Mouse (Mus musculus): ENCODE measurements around the gene Ciao1. TPM values are rescaled to one million over a fixed set of nuclear protein-coding genes. Genes with fewer than 3 reads are reported as not detected.
"Not testable (repeated sequence)": the region's sequence is repeated elsewhere in the genome, so short reads cannot be mapped to it uniquely, and the experiment has no call there.

Gene Ciao1
- polyA plus RNA-seq (2015; fragmentation: Nextera tagmentation; extraction: Ambion mirVana) = 66.8 and 70.8 TPM in 2 replicates

DNA sequence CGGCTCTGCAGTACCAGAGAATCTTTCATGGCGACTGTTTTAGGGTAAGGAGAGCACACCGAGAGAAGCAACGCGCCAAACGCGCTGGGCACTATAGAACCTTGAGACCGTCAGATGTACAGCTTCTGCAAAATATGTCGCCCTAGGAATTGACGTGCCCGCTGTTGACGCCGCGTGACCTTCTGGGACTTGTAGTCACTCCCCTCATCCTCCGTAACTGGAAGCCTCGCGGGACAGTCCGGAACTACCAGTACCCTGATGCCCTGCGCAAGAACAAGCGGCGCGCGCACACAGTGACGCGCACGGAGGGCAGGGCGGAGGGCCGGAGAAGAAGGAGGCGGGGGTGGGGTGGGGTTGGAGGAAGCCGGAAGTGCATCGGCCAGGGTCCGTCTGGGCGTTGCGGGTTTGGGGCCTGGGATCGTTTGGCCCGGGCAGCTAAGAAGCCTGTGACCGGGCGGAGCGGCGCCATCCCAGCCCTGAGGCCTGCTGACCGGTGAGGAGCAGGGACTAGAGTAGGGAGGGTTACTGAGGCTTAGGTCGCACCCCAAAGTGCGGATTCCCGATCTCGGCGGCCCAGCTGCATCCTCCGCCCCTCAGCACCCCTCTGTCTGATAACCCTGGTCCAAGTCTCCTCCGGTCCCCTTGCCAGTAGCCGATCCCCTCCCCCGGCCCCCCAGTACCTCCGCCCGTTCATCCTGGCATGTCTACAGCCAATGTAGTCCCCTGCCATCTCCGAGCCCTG, at the start of gene Ciao1, which contains the start of gene Tmem127:
TSS of gene Ciao1 (minus strand) at position 225 of the 742 bp plus-strand sequence.
TSS of gene Tmem127 (plus strand) at position 317 of the 742 bp plus-strand sequence.
- Histone ChIP-seq H3K4me2 (peak within 1 kb of the TSS; percentile 95), H3K9me3 (replicated peaks) (no peaks in the 10 kb centered on the region), H3K27me3 (no peaks in the 10 kb centered on the region), H3K36me3 (peaks cover 42% of the 10 kb centered on the region), H3K4me3 (replicated peaks) (peak within 1 kb of the TSS; percentile 94), H3K4me1 (peaks cover 43% of the 10 kb centered on the region), H3K27ac (peak within 1 kb of the TSS; percentile 69), H3K9ac (peak within 1 kb of the TSS; percentile 88)
- ATAC-seq (replicated peaks; ENCODE audit: low FRiP score) = peak; percentile 98
- under 1% methylated on average over 53 of the region's 53 CpGs for WGBS

DNA sequence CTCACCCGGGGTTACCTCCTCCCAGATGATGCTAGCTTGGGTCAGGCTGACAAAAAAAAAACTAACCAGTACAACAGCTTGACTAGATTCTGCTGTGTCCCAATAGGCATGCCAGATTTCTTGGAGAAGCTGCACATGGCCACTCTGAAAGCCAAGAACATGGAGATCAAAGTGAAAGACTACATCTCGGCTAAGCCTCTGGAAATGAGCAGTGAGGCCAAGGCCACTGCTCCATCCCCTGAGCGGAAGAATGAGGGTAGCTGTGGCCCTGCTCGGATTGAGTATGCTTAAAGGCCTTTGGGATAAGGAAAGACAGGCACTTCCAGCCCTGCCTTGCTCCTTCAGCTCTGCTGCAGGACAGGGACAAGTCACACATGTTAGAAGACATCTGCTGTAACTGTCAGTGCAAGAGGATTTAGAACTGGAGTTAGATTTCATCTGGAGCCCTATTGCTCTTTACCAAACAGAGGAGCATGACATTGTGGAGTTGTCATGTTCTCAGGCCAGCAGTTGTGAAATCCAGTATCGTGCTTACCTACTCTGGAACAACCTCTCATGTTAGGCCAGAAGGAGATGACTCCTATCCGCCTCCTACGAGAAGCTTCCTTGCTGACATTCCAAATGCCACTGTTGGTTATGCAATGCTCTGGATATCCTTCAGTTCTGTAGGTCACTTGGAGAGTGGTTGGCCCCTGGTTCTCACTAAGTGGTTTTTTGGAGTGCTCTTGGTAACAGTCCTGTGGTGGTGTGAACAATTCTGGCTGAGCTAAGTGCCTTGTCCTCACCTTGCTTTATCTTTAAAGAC, 49.6 kb upstream of the Ciao1 start:
- Histone ChIP-seq H3K27me3 (no peaks in the 10 kb centered on the region), H3K27ac (no peak overlapping the region), H3K9ac (no peak overlapping the region), H3K4me3 (replicated peaks) (no peak overlapping the region), H3K9me3 (replicated peaks) (no peaks in the 10 kb centered on the region), H3K4me2 (no peak overlapping the region), H3K36me3 (peaks cover 89% of the 10 kb centered on the region), H3K4me1 (no peaks in the 10 kb centered on the region)
- WGBS = 86% methylated on average over 7 of the region's 7 CpGs
- no peak for ATAC-seq (replicated peaks; ENCODE audit: low FRiP score)

GRCm38 (mm10) chr2:127292250-127292649, 44.6 kb upstream of the Ciao1 start:
- H3K36me3 ChIP-seq = peaks cover 78% of the 10 kb centered on the region
- no peak overlapping the region for H3K4me2 ChIP-seq
- H3K4me3 ChIP-seq (replicated peaks) = no peak overlapping the region
- H3K27ac ChIP-seq = peak overlapping the region; percentile 72
- peak; percentile 76 for ATAC-seq (replicated peaks; ENCODE audit: low FRiP score)
- no peaks in the 10 kb centered on the region for H3K9me3 ChIP-seq (replicated peaks)
- 0 out of 2 replicates have a peak, but pooled peaks cover 2% of the 10 kb centered on the region for H3K4me1 ChIP-seq
- H3K9ac ChIP-seq = no peak overlapping the region
- H3K27me3 ChIP-seq = no peaks in the 10 kb centered on the region
- 46% methylated on average over 4 of the region's 4 CpGs for WGBS

- ATAC-seq (replicated peaks; ENCODE audit: low FRiP score) = no peak
- no peak overlapping the region for H3K27ac ChIP-seq
- no peak overlapping the region for H3K4me3 ChIP-seq (replicated peaks)
- no peaks in the 10 kb centered on the region for H3K27me3 ChIP-seq
- no peak overlapping the region for H3K9ac ChIP-seq
- H3K4me1 ChIP-seq = peaks cover 5% of the 10 kb centered on the region; the same call in 1 of the 2 replicates
- H3K36me3 ChIP-seq = 0 out of 2 replicates have a peak, but pooled peaks cover 4% of the 10 kb centered on the region
- H3K9me3 ChIP-seq (replicated peaks) = no peaks in the 10 kb centered on the region
- H3K4me2 ChIP-seq = no peak overlapping the region
Measured at GRCm38 (mm10) chr2:127278162-127278561, 30.5 kb upstream of the Ciao1 start.

DNA sequence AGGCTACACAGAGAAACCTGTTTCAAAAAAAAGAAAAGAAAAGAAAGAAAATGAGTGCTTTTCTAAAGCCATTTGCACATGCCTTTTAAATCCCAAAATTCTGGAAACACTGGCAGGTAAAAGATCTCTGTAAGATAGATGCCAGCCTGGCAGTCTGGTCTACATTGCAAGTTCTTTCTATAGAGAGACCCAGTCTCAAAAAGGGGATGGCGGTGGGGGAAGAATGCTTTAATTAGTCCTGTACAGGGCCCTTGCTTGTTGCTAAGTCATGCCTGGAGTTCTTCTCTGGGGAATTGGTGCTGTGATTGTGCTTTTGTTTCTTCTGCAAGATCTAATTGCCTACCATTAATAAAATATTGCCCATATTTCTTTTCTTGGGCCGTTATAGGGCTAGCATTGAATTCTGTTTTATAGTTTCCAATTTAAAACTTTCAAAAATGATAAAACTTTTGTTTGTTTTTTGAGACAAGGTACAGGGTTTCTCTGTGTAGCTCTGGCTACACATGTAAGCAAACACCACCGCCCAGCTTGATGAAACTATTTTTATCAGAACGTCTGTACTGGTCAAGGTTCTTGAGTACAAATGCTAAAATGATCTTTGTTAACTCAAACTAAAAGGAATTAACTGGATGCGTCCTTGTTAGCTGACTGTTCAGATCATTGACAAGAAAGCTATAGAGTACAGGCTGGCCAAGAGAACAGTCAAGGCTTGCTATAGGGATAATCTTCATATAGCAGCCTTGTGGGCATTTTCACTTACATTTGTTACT, 28.1 kb upstream of the Ciao1 start:
- H3K4me1 ChIP-seq = peaks cover 9% of the 10 kb centered on the region
- H3K4me3 ChIP-seq (replicated peaks) = no peak overlapping the region
- H3K4me2 ChIP-seq = no peak overlapping the region
- H3K27ac ChIP-seq = no peak overlapping the region
- no peak overlapping the region for H3K9ac ChIP-seq
- no peaks in the 10 kb centered on the region for H3K36me3 ChIP-seq
- H3K9me3 ChIP-seq (replicated peaks) = no peaks in the 10 kb centered on the region
- H3K27me3 ChIP-seq = no peaks in the 10 kb centered on the region
- WGBS = 81% methylated on average over 5 of the region's 5 CpGs
- ATAC-seq (replicated peaks; ENCODE audit: low FRiP score) = no peak

DNA sequence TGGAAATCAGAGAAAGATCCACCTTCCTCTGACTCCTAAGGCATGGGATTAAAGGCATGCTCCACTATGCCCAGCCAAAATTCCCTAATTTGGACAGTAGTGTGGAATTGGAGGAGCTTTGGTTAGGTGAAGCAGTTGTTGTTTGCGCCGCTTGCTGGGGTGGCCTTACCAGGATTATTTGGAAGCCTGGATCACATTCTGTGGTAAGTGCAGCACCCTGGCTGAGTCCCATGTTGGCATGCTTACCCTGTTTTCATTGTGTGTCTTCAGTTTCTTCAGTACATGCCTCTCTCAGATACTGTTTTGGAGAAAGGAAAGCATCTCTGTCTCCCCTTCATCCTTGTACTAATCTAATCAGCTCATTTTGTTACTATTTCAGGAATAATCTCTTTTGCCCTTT, 27.0 kb upstream of the Ciao1 start:
- Histone ChIP-seq H3K4me3 (replicated peaks) (no peak overlapping the region), H3K27me3 (no peaks in the 10 kb centered on the region), H3K4me2 (no peak overlapping the region), H3K9me3 (replicated peaks) (no peaks in the 10 kb centered on the region), H3K27ac (no peak overlapping the region), H3K4me1 (peaks cover 9% of the 10 kb centered on the region), H3K36me3 (no peaks in the 10 kb centered on the region), H3K9ac (no peak overlapping the region)
- WGBS = 86% methylated on average over 2 of the region's 2 CpGs
- ATAC-seq (replicated peaks; ENCODE audit: low FRiP score) = no peak

GRCm38 (mm10) chr2:127272806-127273205, 25.2 kb upstream of the Ciao1 start:
- Histone ChIP-seq H3K27ac (no peak overlapping the region), H3K9ac (no peak overlapping the region), H3K36me3 (no peaks in the 10 kb centered on the region), H3K9me3 (replicated peaks) (no peaks in the 10 kb centered on the region), H3K4me1 (peaks cover 9% of the 10 kb centered on the region), H3K4me2 (no peak overlapping the region), H3K27me3 (no peaks in the 10 kb centered on the region), H3K4me3 (replicated peaks) (no peak overlapping the region)
- 96% methylated on average over 3 of the region's 3 CpGs for WGBS
- no peak for ATAC-seq (replicated peaks; ENCODE audit: low FRiP score)

DNA sequence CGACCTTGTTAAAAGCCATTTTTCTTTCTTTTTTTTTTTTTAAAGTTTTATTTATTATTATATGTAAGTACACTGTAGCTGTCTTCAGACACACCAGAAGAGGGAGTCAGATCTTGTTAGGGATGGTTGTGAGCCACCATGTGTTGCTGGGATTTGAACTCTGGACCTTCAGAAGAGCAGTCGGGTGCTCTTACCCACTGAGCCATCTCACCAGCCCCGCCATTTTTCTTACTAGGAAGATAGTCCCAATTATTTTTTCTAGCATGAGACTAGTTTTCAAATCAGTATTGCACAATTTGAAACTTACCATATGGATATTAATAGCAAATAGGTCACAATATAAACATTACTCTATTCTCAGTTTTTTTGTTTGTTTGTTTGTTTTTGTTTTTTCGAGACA, 24.4 kb upstream of the Ciao1 start:
- H3K27ac ChIP-seq; H3K9ac ChIP-seq; H3K4me3 ChIP-seq (replicated peaks); ATAC-seq (replicated peaks; ENCODE audit: low FRiP score); H3K9me3 ChIP-seq (replicated peaks); H3K4me1 ChIP-seq; H3K36me3 ChIP-seq; H3K27me3 ChIP-seq: not testable (repeated sequence)
- H3K4me2 ChIP-seq = peak overlapping the region; percentile 86
- 93% methylated on average over 4 of the region's 4 CpGs for WGBS

DNA sequence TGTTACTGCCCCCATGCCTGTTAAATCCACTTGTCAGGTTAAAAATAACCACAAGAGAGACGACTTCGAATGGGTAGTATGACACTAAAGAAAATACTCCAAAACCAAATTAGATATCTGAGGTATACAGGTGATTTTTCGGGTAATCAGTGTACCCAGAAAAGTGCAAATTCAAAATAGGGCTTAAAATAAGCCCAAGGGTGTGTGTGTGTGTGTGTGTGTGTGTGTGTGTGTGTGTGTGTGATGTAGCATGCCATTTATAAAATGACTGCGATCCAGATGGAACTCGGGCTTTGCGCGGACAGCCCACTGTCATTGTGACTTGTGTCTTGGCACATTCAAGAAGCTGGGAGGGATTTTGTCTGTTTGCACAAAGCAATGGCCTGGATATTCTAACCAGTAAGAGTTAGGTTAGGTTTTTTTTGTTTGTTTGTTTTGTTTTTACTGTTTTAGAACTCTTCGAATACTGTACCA, 23.5 kb upstream of the Ciao1 start:
- 12% methylated on average over 8 of the region's 8 CpGs for WGBS
- Histone ChIP-seq H3K36me3 (no peaks in the 10 kb centered on the region), H3K4me2 (peak overlapping the region; percentile 86), H3K9ac (peak overlapping the region; percentile 85), H3K27me3 (no peaks in the 10 kb centered on the region), H3K4me3 (replicated peaks) (peak overlapping the region; percentile 77), H3K4me1 (peaks cover 9% of the 10 kb centered on the region), H3K27ac (peak overlapping the region; percentile 97), H3K9me3 (replicated peaks) (no peaks in the 10 kb centered on the region)
- no peak for ATAC-seq (replicated peaks; ENCODE audit: low FRiP score)

GRCm38 (mm10) chr2:127270300-127271041, 22.9 kb upstream of the Ciao1 start:
- peak overlapping the region; percentile 86 for H3K4me2 ChIP-seq
- peak overlapping the region; percentile 97 for H3K27ac ChIP-seq
- H3K36me3 ChIP-seq = no peaks in the 10 kb centered on the region
- ATAC-seq (replicated peaks; ENCODE audit: low FRiP score) = peak; percentile 96
- WGBS = under 1% methylated on average over 75 of the region's 75 CpGs
- H3K4me3 ChIP-seq (replicated peaks) = peak overlapping the region; percentile 77
- peaks cover 9% of the 10 kb centered on the region for H3K4me1 ChIP-seq
- H3K9ac ChIP-seq = peak overlapping the region; percentile 85
- H3K9me3 ChIP-seq (replicated peaks) = no peaks in the 10 kb centered on the region
- no peaks in the 10 kb centered on the region for H3K27me3 ChIP-seq
